Mouse (Mus musculus): ENCODE results near the gene Sema3g.

DNA sequence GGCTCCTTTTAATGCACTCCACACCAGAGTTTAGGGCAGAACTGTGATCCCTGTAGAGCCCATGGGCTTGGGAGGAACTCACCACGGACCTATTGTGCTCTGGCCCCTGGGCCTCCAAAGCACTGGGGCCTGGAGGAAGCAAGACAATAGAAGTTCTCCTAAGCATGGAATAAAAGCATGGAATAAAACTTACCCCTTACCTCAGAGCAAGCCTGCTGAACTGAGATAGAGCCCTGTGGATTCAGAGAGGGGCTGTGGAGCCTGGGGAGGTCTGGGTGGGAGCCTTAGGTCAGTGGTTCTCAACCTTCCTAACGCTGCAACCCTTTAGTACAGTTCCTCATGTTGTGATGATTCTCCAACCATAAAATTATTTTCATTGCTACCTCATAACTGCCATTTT lies 814 bp upstream of the Sema3g start, which contains the start of gene Nisch:
- no peak for TF ChIP-seq GATA1 (IDR thresholded peaks at IDR 0.05; ENCODE audit: borderline replicate concordance, low read length)
- TF ChIP-seq FLI1 (IDR thresholded peaks at IDR 0.05; ENCODE audit: low read length) = no peak

All from megakaryocyte, embryonic 14.5 days (primary cell).